Mouse (Mus musculus): ENCODE data around the gene Cyp4x1. TPM values are rescaled to one million over a fixed set of nuclear protein-coding genes. Genes with fewer than 3 reads are reported as not detected.
A peak's percentile ranks its signal among the peaks of the same experiment; 100 is the strongest.

The Cyp4x1 gene
- polyA plus RNA-seq, 1 experiment, result 7.4 TPM

- Histone ChIP-seq H3K4me3 (replicated peaks; ENCODE audit: insufficient read depth, low read depth, low read length) (peak overlapping the region; percentile 29), H3K27me3 (ENCODE audit: control insufficient read depth, insufficient read depth, low read length) (peaks cover 2% of the 10 kb centered on the region; the same call in 1 of the 2 replicates), H3K27ac (ENCODE audit: insufficient read depth, low read length) (no peak overlapping the region), H3K4me1 (ENCODE audit: control insufficient read depth, insufficient read depth, low read length) (peaks cover 3% of the 10 kb centered on the region; the same call in 1 of the 2 replicates)
- no peak for DNase-seq
- WGBS, result 0% methylated on average over 6 of the region's 6 CpGs
- TF ChIP-seq POLR2A (IDR thresholded peaks at IDR 0.05; ENCODE audit: borderline replicate concordance, insufficient read depth, low read length) (no peak), CTCF (IDR thresholded peaks at IDR 0.05; ENCODE audit: borderline replicate concordance, insufficient read depth, low read depth, low read length) (peak; percentile 35)
Measured at GRCm38 (mm10) chr4:115097146-115097496, 37.0 kb downstream of the Cyp4x1 start.

DNA sequence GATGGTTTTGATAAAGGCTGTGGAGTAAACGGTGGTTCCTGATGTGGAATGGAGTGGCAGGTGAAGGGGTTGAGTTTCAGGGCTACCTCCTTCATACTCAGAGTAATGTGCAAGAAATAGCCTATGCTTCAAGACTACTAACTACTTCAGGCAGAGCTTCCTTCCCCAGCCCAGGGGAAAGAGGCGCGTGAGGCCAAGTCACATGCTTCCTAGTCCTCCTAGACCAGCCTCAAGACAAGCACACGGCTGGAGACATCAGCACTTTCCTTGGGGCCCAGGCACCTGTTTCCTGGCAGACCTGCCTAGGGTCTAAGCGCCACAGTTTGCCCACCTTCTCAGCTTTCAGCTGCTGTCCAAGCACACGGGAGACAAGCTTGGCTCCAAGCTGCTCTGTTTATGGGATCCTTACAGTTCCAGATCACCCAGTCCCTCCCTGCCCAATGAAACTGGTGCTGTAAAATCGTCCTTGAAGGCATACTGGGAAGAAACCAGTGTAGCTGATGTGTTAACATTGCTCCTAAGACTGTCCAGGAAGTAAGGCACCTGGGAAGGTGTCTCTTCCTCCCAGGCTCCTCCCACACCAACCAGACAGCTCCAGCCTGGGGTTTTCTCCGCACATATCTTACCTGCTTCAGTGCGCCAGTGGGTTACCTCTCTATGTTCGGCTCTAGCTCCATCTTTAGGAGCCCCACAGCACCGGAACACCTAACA is 37.5 kb downstream of the Cyp4x1 start:
- WGBS, result 29% methylated on average over 11 of the region's 11 CpGs
- no peak for TF ChIP-seq CTCF (IDR thresholded peaks at IDR 0.05; ENCODE audit: borderline replicate concordance, insufficient read depth, low read depth, low read length)
- TF ChIP-seq POLR2A (IDR thresholded peaks at IDR 0.05; ENCODE audit: borderline replicate concordance, insufficient read depth, low read length), result no peak
- Histone ChIP-seq H3K27ac (ENCODE audit: insufficient read depth, low read length) (no peak overlapping the region), H3K4me3 (replicated peaks; ENCODE audit: insufficient read depth, low read depth, low read length) (no peak overlapping the region), H3K27me3 (ENCODE audit: control insufficient read depth, insufficient read depth, low read length) (peaks cover 2% of the 10 kb centered on the region; the same call in 1 of the 2 replicates), H3K4me1 (ENCODE audit: control insufficient read depth, insufficient read depth, low read length) (peaks cover 3% of the 10 kb centered on the region; the same call in 1 of the 2 replicates)
- no peak for DNase-seq

DNA sequence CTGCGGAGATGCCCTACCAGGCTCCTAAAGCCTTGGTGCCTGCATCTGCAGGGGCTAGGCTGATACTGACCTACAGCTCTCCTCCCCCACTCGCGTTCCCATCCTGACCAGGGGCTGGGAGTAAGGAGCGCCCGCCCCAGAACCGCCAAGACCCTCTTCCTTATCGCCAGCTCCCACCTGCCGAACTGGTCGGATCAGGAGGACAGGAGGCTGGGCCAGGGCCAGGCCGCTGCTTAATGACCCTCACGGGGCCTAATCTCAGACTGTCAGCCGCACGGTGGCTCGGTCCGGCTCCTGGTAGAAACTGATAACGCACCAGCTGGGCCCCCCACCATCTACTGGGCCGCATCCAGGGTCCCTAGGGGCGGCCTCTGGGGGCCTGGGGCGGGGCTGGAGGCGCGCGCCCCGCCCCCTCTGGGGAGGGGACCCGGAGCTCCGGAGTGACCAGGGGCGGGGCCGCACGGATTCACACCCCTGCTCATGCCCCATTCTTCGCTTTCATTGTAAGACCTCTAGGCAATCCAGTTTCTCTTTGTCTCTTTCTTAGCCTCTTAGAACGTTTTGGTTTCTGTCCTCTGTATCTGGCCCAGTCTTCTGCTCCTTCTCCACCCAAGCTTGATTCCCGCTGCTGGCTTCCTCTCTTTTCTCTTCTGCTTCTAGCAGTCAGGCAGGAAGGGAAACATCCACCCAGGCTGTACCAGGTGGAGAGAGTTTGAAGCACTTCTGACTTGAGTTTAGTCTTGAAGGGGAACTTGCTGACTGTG is 38.2 kb downstream of the Cyp4x1 start:
- H3K27ac ChIP-seq (ENCODE audit: insufficient read depth, low read length), result no peak overlapping the region

DNA sequence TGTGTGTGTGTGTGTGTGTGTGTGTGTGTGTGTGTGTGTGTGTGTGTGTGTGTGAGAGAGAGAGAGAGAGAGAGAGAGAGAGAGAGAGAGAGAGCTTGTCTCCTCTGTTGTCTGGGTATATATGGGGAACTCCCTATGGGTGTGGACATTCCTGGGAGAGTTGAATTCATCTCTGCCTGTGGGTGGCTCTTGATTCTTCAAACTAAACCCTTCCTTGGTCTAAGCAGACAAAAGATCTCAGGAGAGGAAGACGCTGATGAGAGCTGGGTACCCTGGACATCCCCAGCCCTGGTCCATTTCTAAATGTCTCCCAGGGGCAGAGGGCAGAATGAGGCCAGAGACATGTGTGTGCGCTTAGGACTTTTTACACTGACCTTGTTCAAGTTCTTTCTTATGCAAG is 40.0 kb downstream of the Cyp4x1 start:
- peaks cover 3% of the 10 kb centered on the region; the same call in 1 of the 2 replicates for H3K4me1 ChIP-seq (ENCODE audit: control insufficient read depth, insufficient read depth, low read length)
- no peak for DNase-seq
- TF ChIP-seq CTCF (IDR thresholded peaks at IDR 0.05; ENCODE audit: borderline replicate concordance, insufficient read depth, low read depth, low read length) (no peak), POLR2A (IDR thresholded peaks at IDR 0.05; ENCODE audit: borderline replicate concordance, insufficient read depth, low read length) (no peak)
- no peak overlapping the region for H3K27ac ChIP-seq (ENCODE audit: insufficient read depth, low read length)
- no peak overlapping the region for H3K4me3 ChIP-seq (replicated peaks; ENCODE audit: insufficient read depth, low read depth, low read length)
- WGBS, result 74% methylated on average over 2 of the region's 2 CpGs
- H3K27me3 ChIP-seq (ENCODE audit: control insufficient read depth, insufficient read depth, low read length), result peaks cover 2% of the 10 kb centered on the region; the same call in 1 of the 2 replicates

More for the DNA sequence above, 38.2 kb downstream of the Cyp4x1 start:
- WGBS, result 2% methylated on average over 29 of the region's 31 CpGs
- Histone ChIP-seq H3K4me1 (ENCODE audit: control insufficient read depth, insufficient read depth, low read length) (peaks cover 3% of the 10 kb centered on the region; the same call in 1 of the 2 replicates), H3K27me3 (ENCODE audit: control insufficient read depth, insufficient read depth, low read length) (peaks cover 2% of the 10 kb centered on the region; the same call in 1 of the 2 replicates), H3K4me3 (replicated peaks; ENCODE audit: insufficient read depth, low read depth, low read length) (no peak overlapping the region)
- DNase-seq, result peak; percentile 5 to 10
- no peak for TF ChIP-seq POLR2A (IDR thresholded peaks at IDR 0.05; ENCODE audit: borderline replicate concordance, insufficient read depth, low read length)
- no peak for TF ChIP-seq CTCF (IDR thresholded peaks at IDR 0.05; ENCODE audit: borderline replicate concordance, insufficient read depth, low read depth, low read length)

DNA sequence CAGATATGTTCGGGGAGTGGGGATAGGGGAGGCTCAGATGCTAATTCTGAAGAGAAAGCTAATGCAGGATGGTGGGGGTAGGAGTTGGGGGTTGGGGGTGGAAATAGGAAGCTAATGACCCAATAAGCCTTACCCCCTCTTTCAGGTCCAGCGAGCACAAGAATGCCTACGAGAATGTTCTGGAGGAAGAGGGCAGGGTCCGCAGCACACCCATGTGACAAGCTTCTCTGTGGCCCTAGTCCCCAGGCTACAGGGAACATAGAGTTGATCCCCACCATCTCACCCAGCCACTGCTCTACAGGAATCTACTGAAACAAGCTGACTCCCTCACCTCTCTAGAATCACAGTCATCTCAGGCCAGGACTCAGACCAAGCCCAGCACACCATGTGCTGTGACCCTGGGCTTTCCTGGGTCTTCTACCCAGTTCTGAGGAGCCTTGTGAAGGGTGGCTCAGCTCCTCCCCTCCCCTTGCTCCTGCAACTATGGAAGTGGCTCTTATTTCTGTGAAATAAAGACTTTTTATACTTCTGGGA is 40.7 kb downstream of the Cyp4x1 start:
- Histone ChIP-seq H3K4me3 (replicated peaks; ENCODE audit: insufficient read depth, low read depth, low read length) (no peak overlapping the region), H3K27ac (ENCODE audit: insufficient read depth, low read length) (no peak overlapping the region), H3K27me3 (ENCODE audit: control insufficient read depth, insufficient read depth, low read length) (peaks cover 2% of the 10 kb centered on the region; the same call in 1 of the 2 replicates), H3K4me1 (ENCODE audit: control insufficient read depth, insufficient read depth, low read length) (peaks cover 3% of the 10 kb centered on the region; the same call in 1 of the 2 replicates)
- TF ChIP-seq POLR2A (IDR thresholded peaks at IDR 0.05; ENCODE audit: borderline replicate concordance, insufficient read depth, low read length), result no peak
- no peak for TF ChIP-seq CTCF (IDR thresholded peaks at IDR 0.05; ENCODE audit: borderline replicate concordance, insufficient read depth, low read depth, low read length)
- WGBS, result 79% methylated on average over 4 of the region's 4 CpGs
- no peak for DNase-seq

- WGBS, result 80% methylated on average over 3 of the region's 3 CpGs
- Histone ChIP-seq H3K4me1 (ENCODE audit: control insufficient read depth, insufficient read depth, low read length) (peaks cover 3% of the 10 kb centered on the region; the same call in 1 of the 2 replicates), H3K27me3 (ENCODE audit: control insufficient read depth, insufficient read depth, low read length) (peaks cover 2% of the 10 kb centered on the region; the same call in 1 of the 2 replicates), H3K4me3 (replicated peaks; ENCODE audit: insufficient read depth, low read depth, low read length) (no peak overlapping the region), H3K27ac (ENCODE audit: insufficient read depth, low read length) (no peak overlapping the region)
- no peak for DNase-seq
- TF ChIP-seq CTCF (IDR thresholded peaks at IDR 0.05; ENCODE audit: borderline replicate concordance, insufficient read depth, low read depth, low read length) (no peak), POLR2A (IDR thresholded peaks at IDR 0.05; ENCODE audit: borderline replicate concordance, insufficient read depth, low read length) (no peak)
Measured at GRCm38 (mm10) chr4:115091806-115092205, 42.3 kb downstream of the Cyp4x1 start.

DNA sequence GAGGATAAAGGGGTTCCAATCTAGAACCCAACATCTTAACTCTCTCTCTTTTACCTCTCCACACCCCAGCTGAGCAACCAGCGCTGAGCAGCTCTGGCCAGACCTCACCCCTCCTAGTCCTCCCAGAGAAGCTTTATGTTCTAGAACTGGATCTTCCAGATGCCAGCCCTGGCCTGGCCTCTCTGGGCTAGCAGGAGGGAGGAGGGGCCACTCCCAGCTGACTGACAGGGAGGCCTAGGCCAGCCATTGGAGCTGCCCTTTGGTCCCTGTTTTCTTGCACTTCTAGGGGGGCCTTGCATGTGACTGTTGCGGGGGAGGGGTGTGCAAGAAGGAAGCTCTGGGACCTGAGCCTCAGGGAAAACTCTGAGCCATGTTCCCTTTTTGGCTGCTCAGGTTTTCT is 43.5 kb downstream of the Cyp4x1 start:
- WGBS, result 72% methylated on average over 2 of the region's 2 CpGs
- H3K27ac ChIP-seq (ENCODE audit: insufficient read depth, low read length), result no peak overlapping the region

More for the DNA sequence above, 43.5 kb downstream of the Cyp4x1 start:
- H3K27me3 ChIP-seq (ENCODE audit: control insufficient read depth, insufficient read depth, low read length), result no peaks in the 10 kb centered on the region; the same call in 1 of the 2 replicates
- TF ChIP-seq POLR2A (IDR thresholded peaks at IDR 0.05; ENCODE audit: borderline replicate concordance, insufficient read depth, low read length), result no peak
- no peak for TF ChIP-seq CTCF (IDR thresholded peaks at IDR 0.05; ENCODE audit: borderline replicate concordance, insufficient read depth, low read depth, low read length)
- no peaks in the 10 kb centered on the region for H3K4me1 ChIP-seq (ENCODE audit: control insufficient read depth, insufficient read depth, low read length)
- H3K4me3 ChIP-seq (replicated peaks; ENCODE audit: insufficient read depth, low read depth, low read length), result no peak overlapping the region
- no peak for DNase-seq
